Mouse (Mus musculus): ENCODE measurements around the gene Acoxl. TPM values are rescaled to one million over a fixed set of nuclear protein-coding genes. Genes with fewer than 3 reads are reported as not detected.

Acoxl gene
- polyA plus RNA-seq, 1 experiment from 2014 or later = 0.11 TPM

- H3K27me3 ChIP-seq (ENCODE audit: control insufficient read depth, insufficient read depth, low read length) = peaks cover 21% of the 10 kb centered on the region
- 0 out of 2 replicates have a peak overlapping the region, but pooled peaks have one; percentile 52 for H3K9ac ChIP-seq (ENCODE audit: low read depth, low read length)
- H3K4me1 ChIP-seq (ENCODE audit: control insufficient read depth, insufficient read depth, low read length) = peaks cover 16% of the 10 kb centered on the region
- peak overlapping the region; percentile 99 for H3K4me2 ChIP-seq
- peak overlapping the region; percentile 57 for H3K4me3 ChIP-seq (ENCODE audit: low read depth, low read length)
- no peaks in the 10 kb centered on the region for H3K9me3 ChIP-seq (replicated peaks; ENCODE audit: control insufficient read depth, low read length)
- no peaks in the 10 kb centered on the region for H3K36me3 ChIP-seq (ENCODE audit: control insufficient read depth, insufficient read depth, low read length)
- no peak for ATAC-seq (replicated peaks; ENCODE audit: insufficient number of reproducible peaks, low FRiP score, low TSS enrichment)
- WGBS (ENCODE audit: insufficient replicate concordance) = 2% methylated on average over 40 of the region's 40 CpGs
- H3K27ac ChIP-seq (ENCODE audit: low read depth, low read length) = no peak overlapping the region
These were observed 284.5 kb downstream of the Acoxl start for GRCm38 (mm10) chr2:128122891-128123771.

- peak overlapping the region; percentile 50; the same call in 1 of the 2 replicates for H3K9ac ChIP-seq (ENCODE audit: low read depth, low read length)
- H3K4me1 ChIP-seq (ENCODE audit: control insufficient read depth, insufficient read depth, low read length) = peaks cover 21% of the 10 kb centered on the region
- no peaks in the 10 kb centered on the region for H3K9me3 ChIP-seq (replicated peaks; ENCODE audit: control insufficient read depth, low read length)
- 3% methylated on average over 23 of the region's 23 CpGs for WGBS (ENCODE audit: insufficient replicate concordance)
- H3K4me2 ChIP-seq = peak overlapping the region; percentile 99
- ATAC-seq (replicated peaks; ENCODE audit: insufficient number of reproducible peaks, low FRiP score, low TSS enrichment) = no peak
- H3K27me3 ChIP-seq (ENCODE audit: control insufficient read depth, insufficient read depth, low read length) = peaks cover 21% of the 10 kb centered on the region
- H3K27ac ChIP-seq (ENCODE audit: low read depth, low read length) = no peak overlapping the region
- peak overlapping the region; percentile 57 for H3K4me3 ChIP-seq (ENCODE audit: low read depth, low read length)
- peaks cover 2% of the 10 kb centered on the region; the same call in 1 of the 2 replicates for H3K36me3 ChIP-seq (ENCODE audit: control insufficient read depth, insufficient read depth, low read length)
These were observed 285.4 kb downstream of the Acoxl start for GRCm38 (mm10) chr2:128123921-128124683.

GRCm38 (mm10) chr2:128124693-128125092 lies 286.0 kb downstream of the Acoxl start:
- Histone ChIP-seq H3K27ac (ENCODE audit: low read depth, low read length) (no peak overlapping the region), H3K9me3 (replicated peaks; ENCODE audit: control insufficient read depth, low read length) (no peaks in the 10 kb centered on the region), H3K27me3 (ENCODE audit: control insufficient read depth, insufficient read depth, low read length) (peaks cover 21% of the 10 kb centered on the region), H3K36me3 (ENCODE audit: control insufficient read depth, insufficient read depth, low read length) (peaks cover 3% of the 10 kb centered on the region; the same call in 1 of the 2 replicates), H3K4me3 (ENCODE audit: low read depth, low read length) (peak overlapping the region; percentile 57), H3K4me1 (ENCODE audit: control insufficient read depth, insufficient read depth, low read length) (peaks cover 21% of the 10 kb centered on the region), H3K4me2 (peak overlapping the region; percentile 99), H3K9ac (ENCODE audit: low read depth, low read length) (peak overlapping the region; percentile 68)
- 3% methylated on average over 15 of the region's 15 CpGs for WGBS (ENCODE audit: insufficient replicate concordance)
- ATAC-seq (replicated peaks; ENCODE audit: insufficient number of reproducible peaks, low FRiP score, low TSS enrichment) = no peak

GRCm38 (mm10) chr2:128125635-128126470 lies 287.2 kb downstream of the Acoxl start, which contains the start of gene Bcl2l11:
Gene Bcl2l11, plus strand, starts transcription at chr2:128126038.
- H3K4me3 ChIP-seq (ENCODE audit: low read depth, low read length) = peak within 1 kb of the TSS; percentile 57
- peak within 1 kb of the TSS; percentile 99 for H3K4me2 ChIP-seq
- WGBS (ENCODE audit: insufficient replicate concordance) = under 1% methylated on average over 72 of the region's 76 CpGs
- no peaks in the 10 kb centered on the region for H3K9me3 ChIP-seq (replicated peaks; ENCODE audit: control insufficient read depth, low read length)
- H3K9ac ChIP-seq (ENCODE audit: low read depth, low read length) = peak within 1 kb of the TSS; percentile 78
- H3K4me1 ChIP-seq (ENCODE audit: control insufficient read depth, insufficient read depth, low read length) = peaks cover 20% of the 10 kb centered on the region
- peaks cover 3% of the 10 kb centered on the region; the same call in 1 of the 2 replicates for H3K36me3 ChIP-seq (ENCODE audit: control insufficient read depth, insufficient read depth, low read length)
- H3K27ac ChIP-seq (ENCODE audit: low read depth, low read length) = peak within 1 kb of the TSS; percentile 85
- peak; percentile 85 for ATAC-seq (replicated peaks; ENCODE audit: insufficient number of reproducible peaks, low FRiP score, low TSS enrichment)
- H3K27me3 ChIP-seq (ENCODE audit: control insufficient read depth, insufficient read depth, low read length) = peaks cover 21% of the 10 kb centered on the region

- no peak for ATAC-seq (replicated peaks; ENCODE audit: insufficient number of reproducible peaks, low FRiP score, low TSS enrichment)
- peak overlapping the region; percentile 99 for H3K4me2 ChIP-seq
- under 1% methylated on average over 35 of the region's 35 CpGs for WGBS (ENCODE audit: insufficient replicate concordance)
- H3K4me3 ChIP-seq (ENCODE audit: low read depth, low read length) = peak overlapping the region; percentile 57
- peaks cover 3% of the 10 kb centered on the region; the same call in 1 of the 2 replicates for H3K36me3 ChIP-seq (ENCODE audit: control insufficient read depth, insufficient read depth, low read length)
- peaks cover 21% of the 10 kb centered on the region for H3K27me3 ChIP-seq (ENCODE audit: control insufficient read depth, insufficient read depth, low read length)
- H3K9ac ChIP-seq (ENCODE audit: low read depth, low read length) = peak overlapping the region; percentile 78
- peaks cover 18% of the 10 kb centered on the region for H3K4me1 ChIP-seq (ENCODE audit: control insufficient read depth, insufficient read depth, low read length)
- H3K27ac ChIP-seq (ENCODE audit: low read depth, low read length) = peak overlapping the region; percentile 85
- H3K9me3 ChIP-seq (replicated peaks; ENCODE audit: control insufficient read depth, low read length) = no peaks in the 10 kb centered on the region
These were observed 287.9 kb downstream of the Acoxl start for GRCm38 (mm10) chr2:128126591-128127051.

GRCm38 (mm10) chr2:128127121-128127671 lies 288.5 kb downstream of the Acoxl start:
- Histone ChIP-seq H3K4me1 (ENCODE audit: control insufficient read depth, insufficient read depth, low read length) (peaks cover 18% of the 10 kb centered on the region), H3K9ac (ENCODE audit: low read depth, low read length) (peak overlapping the region; percentile 78), H3K27ac (ENCODE audit: low read depth, low read length) (peak overlapping the region; percentile 85), H3K4me3 (ENCODE audit: low read depth, low read length) (peak overlapping the region; percentile 57), H3K4me2 (peak overlapping the region; percentile 99), H3K36me3 (ENCODE audit: control insufficient read depth, insufficient read depth, low read length) (peaks cover 7% of the 10 kb centered on the region; the same call in 1 of the 2 replicates), H3K27me3 (ENCODE audit: control insufficient read depth, insufficient read depth, low read length) (peaks cover 19% of the 10 kb centered on the region), H3K9me3 (replicated peaks; ENCODE audit: control insufficient read depth, low read length) (no peaks in the 10 kb centered on the region)
- under 1% methylated on average over 67 of the region's 67 CpGs for WGBS (ENCODE audit: insufficient replicate concordance)
- ATAC-seq (replicated peaks; ENCODE audit: insufficient number of reproducible peaks, low FRiP score, low TSS enrichment) = peak; percentile 88

GRCm38 (mm10) chr2:128127691-128128292 lies 289.1 kb downstream of the Acoxl start:
- no peaks in the 10 kb centered on the region for H3K9me3 ChIP-seq (replicated peaks; ENCODE audit: control insufficient read depth, low read length)
- peak overlapping the region; percentile 85 for H3K27ac ChIP-seq (ENCODE audit: low read depth, low read length)
- H3K4me1 ChIP-seq (ENCODE audit: control insufficient read depth, insufficient read depth, low read length) = peaks cover 17% of the 10 kb centered on the region
- WGBS (ENCODE audit: insufficient replicate concordance) = 0% methylated on average over 48 of the region's 48 CpGs
- peak overlapping the region; percentile 78 for H3K9ac ChIP-seq (ENCODE audit: low read depth, low read length)
- peak; percentile 25; the same call in 1 of the 2 replicates for ATAC-seq (replicated peaks; ENCODE audit: insufficient number of reproducible peaks, low FRiP score, low TSS enrichment)
- H3K27me3 ChIP-seq (ENCODE audit: control insufficient read depth, insufficient read depth, low read length) = peaks cover 15% of the 10 kb centered on the region
- peak overlapping the region; percentile 99 for H3K4me2 ChIP-seq
- H3K4me3 ChIP-seq (ENCODE audit: low read depth, low read length) = peak overlapping the region; percentile 57
- H3K36me3 ChIP-seq (ENCODE audit: control insufficient read depth, insufficient read depth, low read length) = peaks cover 7% of the 10 kb centered on the region; the same call in 1 of the 2 replicates

Data from heart, embryonic 11.5 days (tissue).